In genomic region chr14:99010224-99010919, GRCm38 (mm10) we compare ENCODE assay signal across 12 mouse cellular contexts. TPM values are rescaled to one million over a fixed set of nuclear protein-coding genes. Genes with fewer than 3 reads are reported as not detected.
A peak's percentile ranks its signal among the peaks of the same experiment; 100 is the strongest.
DNase-seq lines count a peak whose midpoint lies in the region; ATAC-seq lines count a peak whose summit lies in the region.
"Had no signal": no experiment of that assay in that cellular context is flagged by ENCODE, and none has a peak within 500 bp of the region (broad histone marks: within the 10 kb centered on the region; RNA-seq: fewer than 3 reads in every experiment).

No protein-coding gene starts in this region.

- 19% methylated on average over 8 of the region's 8 CpGs for WGBS in heart, embryonic 12.5 days
- WGBS in kidney, embryonic 14.5 days: 49% methylated on average over 8 of the region's 8 CpGs

- peak overlapping the region; percentile 97 for H3K27ac ChIP-seq in heart, embryonic 12.5 days (ENCODE audit: poor library complexity, severe bottlenecking)
- H3K27ac ChIP-seq in kidney, embryonic 14.5 days (ENCODE audit: low read depth, low read length): peak overlapping the region; percentile 55; the same call in 1 of the 2 replicates
- H3K27ac ChIP-seq: neural tube, embryonic 12.5 days had no signal

- H3K4me3 ChIP-seq in heart, embryonic 12.5 days: no peak overlapping the region
- H3K4me3 ChIP-seq in kidney, embryonic 14.5 days (ENCODE audit: low read length): no peak overlapping the region
- H3K4me3 ChIP-seq: neural tube, embryonic 12.5 days had no signal

- H3K9me3 ChIP-seq in heart, embryonic 12.5 days (replicated peaks): no peaks in the 10 kb centered on the region; the same call in 1 of the 2 replicates
- H3K9me3 ChIP-seq in kidney, embryonic 14.5 days (ENCODE audit: control insufficient read depth, low read length): no peaks in the 10 kb centered on the region
- H3K9me3 ChIP-seq: neural tube, embryonic 12.5 days had no signal

- H3K36me3 ChIP-seq in heart, embryonic 12.5 days: no peaks in the 10 kb centered on the region
- no peaks in the 10 kb centered on the region for H3K36me3 ChIP-seq in kidney, embryonic 14.5 days (ENCODE audit: control insufficient read depth, insufficient read depth, low read length)
- H3K36me3 ChIP-seq: neural tube, embryonic 12.5 days had no signal

- peak overlapping the region; percentile 41 for H3K4me2 ChIP-seq in heart, embryonic 12.5 days
- no peak overlapping the region for H3K4me2 ChIP-seq in kidney, embryonic 14.5 days (replicated peaks; ENCODE audit: low read depth, low read length)
- H3K4me2 ChIP-seq: neural tube, embryonic 12.5 days had no signal

- no peaks in the 10 kb centered on the region for H3K27me3 ChIP-seq in heart, embryonic 12.5 days (replicated peaks)
- no peaks in the 10 kb centered on the region for H3K27me3 ChIP-seq in kidney, embryonic 14.5 days (ENCODE audit: control insufficient read depth, insufficient read depth, low read length)
- H3K27me3 ChIP-seq: neural tube, embryonic 12.5 days had no signal

- DNase-seq in frontal cortex, postnatal 10 days (ENCODE audit: low spot score in 2 of 2): no peak
- DNase-seq in brain, adult 2 months (ENCODE audit: low read depth, low spot score): peak; percentile 20
- DNase-seq in urinary bladder, postnatal 36 days (ENCODE audit: low spot score in 2 of 2): no peak
- DNase-seq in T-cell, adult 2 months (ENCODE audit: low spot score): no peak
- no peak for DNase-seq in embryo, embryonic 11 days
- DNase-seq: lung, postnatal 4 days; thymus, adult 18-20 months had no signal

- 0 out of 2 replicates have a peak, but pooled peaks have one; percentile 13 for ATAC-seq in frontal cortex, adult (ENCODE audit: low TSS enrichment)
- ATAC-seq in heart, embryonic 12.5 days (ENCODE audit: insufficient number of reproducible peaks, low FRiP score): peak; percentile 66; the same call in 1 of the 2 replicates
- ATAC-seq in kidney, embryonic 14.5 days (ENCODE audit: low FRiP score, low TSS enrichment): 0 out of 2 replicates have a peak, but pooled peaks have one; percentile 61

- peaks cover 9% of the 10 kb centered on the region for H3K4me1 ChIP-seq in heart, embryonic 12.5 days (replicated peaks)
- H3K4me1 ChIP-seq in kidney, embryonic 14.5 days (ENCODE audit: control insufficient read depth, insufficient read depth, low read length): 0 out of 2 replicates have a peak, but pooled peaks cover 5% of the 10 kb centered on the region
- H3K4me1 ChIP-seq: neural tube, embryonic 12.5 days had no signal

- peak overlapping the region; percentile 47 for H3K9ac ChIP-seq in heart, embryonic 12.5 days
- H3K9ac ChIP-seq in kidney, embryonic 14.5 days (ENCODE audit: low read depth, low read length): no peak overlapping the region
- H3K9ac ChIP-seq: neural tube, embryonic 12.5 days had no signal

RNA-seq across cellular contexts. Expression of gene Rpl36a-ps1, which starts 16.3 kb away (rescaled TPM):
- 0.87 and 1.1 TPM in 2 replicates for polyA plus RNA-seq in heart, embryonic 12.5 days (2016; fragmentation: Nextera tagmentation; extraction: Ambion mirVana)
- 2.6 and 2.9 TPM in 2 replicates for polyA plus RNA-seq in kidney, embryonic 14.5 days (2014; fragmentation: Nextera tagmentation; extraction: Ambion mirVana)
- polyA plus RNA-seq: gonadal fat pad, adult 2 months; neural tube, embryonic 12.5 days had no signal

RNA-seq across cellular contexts. Expression of gene Mzt1, which starts 35.6 kb away (rescaled TPM):
- 104 and 105 TPM in 2 replicates for polyA plus RNA-seq in heart, embryonic 12.5 days (2016; fragmentation: Nextera tagmentation; extraction: Ambion mirVana)
- 66.0 and 86.2 TPM in 2 replicates for polyA plus RNA-seq in kidney, embryonic 14.5 days (2014; fragmentation: Nextera tagmentation; extraction: Ambion mirVana)

RNA-seq across cellular contexts. Expression of gene Bora, which starts 35.6 kb away (rescaled TPM):
- 47.0 and 48.5 TPM in 2 replicates for polyA plus RNA-seq in heart, embryonic 12.5 days (2016; fragmentation: Nextera tagmentation; extraction: Ambion mirVana)
- polyA plus RNA-seq in kidney, embryonic 14.5 days (2014; fragmentation: Nextera tagmentation; extraction: Ambion mirVana): 77.1 and 97.6 TPM in 2 replicates

Comparison
In these comparisons a context has a peak if more than half of its experiments do, and no peak if none do; other contexts are left out.
1. ATAC-seq: peak in every context shown above with its lines; median percentile 66 in heart, embryonic 12.5 days; 61 in kidney, embryonic 14.5 days; 13 in frontal cortex, adult.